Mouse (Mus musculus): ENCODE data around the gene Pcgf2. TPM values are rescaled to one million over a fixed set of nuclear protein-coding genes. Genes with fewer than 3 reads are reported as not detected.

The Pcgf2 gene
- polyA plus RNA-seq, 1 experiment from 2014 or later: 11.4 TPM

DNA sequence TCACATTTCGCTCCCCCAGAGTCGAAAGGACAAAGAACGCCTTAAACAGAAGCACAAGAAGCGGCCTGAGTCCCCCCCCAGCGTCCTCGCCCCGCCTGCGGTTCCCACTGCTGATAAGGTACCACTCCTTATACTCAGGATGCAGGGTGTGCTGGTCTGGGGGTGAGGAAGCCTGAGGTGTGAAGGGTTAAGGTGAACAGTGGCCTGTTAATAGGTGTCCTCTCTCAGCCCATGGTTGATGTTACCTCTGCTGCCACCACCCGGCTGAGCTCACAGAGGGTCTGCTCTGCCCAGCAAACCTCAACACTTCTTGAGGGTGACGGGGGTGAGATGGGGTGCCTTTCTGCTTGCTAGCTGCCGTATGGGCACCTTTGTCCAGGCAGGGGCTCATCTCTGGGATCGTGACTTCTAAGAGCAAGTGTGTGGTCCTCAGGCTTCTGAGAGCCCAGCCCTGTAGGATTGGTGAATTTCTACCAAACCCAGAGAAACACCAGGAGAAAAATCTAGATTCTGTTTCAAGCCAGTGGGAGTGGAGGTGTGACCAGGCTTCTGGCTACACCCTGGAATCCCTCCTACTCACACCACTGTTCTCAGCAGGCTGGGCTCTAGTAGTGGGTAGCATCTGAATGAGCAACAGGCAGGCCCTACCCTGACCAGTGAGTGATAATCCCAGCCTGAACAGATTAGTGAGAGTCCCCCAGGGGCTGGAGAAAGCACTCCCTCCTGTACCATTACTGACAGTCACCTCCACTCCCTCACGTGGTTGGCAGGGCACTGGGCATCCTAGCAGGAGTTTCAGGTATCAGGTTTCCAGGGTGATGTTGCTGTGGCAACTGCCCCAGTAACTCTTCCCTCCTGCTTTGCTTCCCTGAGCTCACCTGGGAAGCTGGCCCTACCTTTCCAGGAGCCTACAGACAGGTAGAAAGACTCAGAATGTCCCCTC is 29.8 kb downstream of the Pcgf2 start:
- WGBS: 68% methylated on average over 13 of the region's 13 CpGs
- H3K27me3 ChIP-seq (ENCODE audit: insufficient read depth, low read length): no peaks in the 10 kb centered on the region
- H3K4me2 ChIP-seq (ENCODE audit: low read length): no peak overlapping the region
- peak; percentile 21; the same call in 1 of the 2 replicates for TF ChIP-seq CTCF (IDR thresholded peaks at IDR 0.05; ENCODE audit: low read depth)
- no peak for ATAC-seq (replicated peaks; ENCODE audit: low FRiP score, low read depth)
- H3K9me3 ChIP-seq (replicated peaks; ENCODE audit: low read length): no peaks in the 10 kb centered on the region
- H3K4me1 ChIP-seq (replicated peaks; ENCODE audit: insufficient read depth, low read length): peaks cover 8% of the 10 kb centered on the region; the same call in 1 of the 2 replicates
- H3K27ac ChIP-seq: no peak overlapping the region; the same call in none of the 2 replicates
- no peak overlapping the region for H3K4me3 ChIP-seq (replicated peaks; ENCODE audit: low read depth, low read length)
- H3K9ac ChIP-seq (ENCODE audit: low read depth, low read length): no peak overlapping the region
- no peak for DNase-seq (ENCODE audit: low spot score)
- peaks cover 67% of the 10 kb centered on the region for H3K36me3 ChIP-seq (ENCODE audit: insufficient read depth, low read length)

DNA sequence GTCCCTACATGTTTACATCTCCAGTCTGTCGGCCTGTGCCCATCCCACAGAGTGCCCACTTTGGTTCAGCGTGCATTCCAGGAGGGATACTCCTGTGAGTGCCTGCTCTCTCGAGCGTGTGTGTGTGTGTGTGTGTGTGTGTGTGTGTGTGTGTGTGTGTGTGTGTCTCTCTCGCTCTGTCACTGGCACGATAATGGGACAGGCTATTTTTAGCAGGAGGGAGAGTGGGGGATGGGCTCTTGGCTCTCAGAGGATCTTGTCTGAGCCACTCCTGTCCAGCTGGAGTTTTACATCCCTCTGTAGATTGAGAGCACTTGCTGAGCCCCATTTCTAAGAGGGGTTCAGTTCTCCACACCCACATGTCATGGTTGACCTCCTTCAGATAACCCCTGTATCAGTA is 30.5 kb downstream of the Pcgf2 start:
- peaks cover 64% of the 10 kb centered on the region for H3K36me3 ChIP-seq (ENCODE audit: insufficient read depth, low read length)
- WGBS: 14% methylated on average over 6 of the region's 6 CpGs
- peak; percentile 74 for DNase-seq (ENCODE audit: low spot score)
- peaks cover 8% of the 10 kb centered on the region; the same call in 1 of the 2 replicates for H3K4me1 ChIP-seq (replicated peaks; ENCODE audit: insufficient read depth, low read length)
- peak overlapping the region; percentile 64 for H3K27ac ChIP-seq
- H3K4me2 ChIP-seq (ENCODE audit: low read length): peak overlapping the region; percentile 7; the same call in 1 of the 2 replicates
- no peak overlapping the region for H3K9ac ChIP-seq (ENCODE audit: low read depth, low read length)
- no peak for TF ChIP-seq CTCF (IDR thresholded peaks at IDR 0.05; ENCODE audit: low read depth)
- no peaks in the 10 kb centered on the region for H3K27me3 ChIP-seq (ENCODE audit: insufficient read depth, low read length)
- H3K9me3 ChIP-seq (replicated peaks; ENCODE audit: low read length): no peaks in the 10 kb centered on the region
- no peak overlapping the region for H3K4me3 ChIP-seq (replicated peaks; ENCODE audit: low read depth, low read length)
- peak; percentile 38; the same call in 1 of the 2 replicates for ATAC-seq (replicated peaks; ENCODE audit: low FRiP score, low read depth)

GRCm38 (mm10) chr11:97669268-97669667 is 31.0 kb downstream of the Pcgf2 start:
- Histone ChIP-seq H3K9ac (ENCODE audit: low read depth, low read length) (no peak overlapping the region), H3K4me3 (replicated peaks; ENCODE audit: low read depth, low read length) (no peak overlapping the region), H3K27me3 (ENCODE audit: insufficient read depth, low read length) (no peaks in the 10 kb centered on the region), H3K27ac (peak overlapping the region; percentile 64), H3K36me3 (ENCODE audit: insufficient read depth, low read length) (peaks cover 58% of the 10 kb centered on the region), H3K4me1 (replicated peaks; ENCODE audit: insufficient read depth, low read length) (peaks cover 8% of the 10 kb centered on the region; the same call in 1 of the 2 replicates), H3K4me2 (ENCODE audit: low read length) (peak overlapping the region; percentile 7; the same call in 1 of the 2 replicates), H3K9me3 (replicated peaks; ENCODE audit: low read length) (no peaks in the 10 kb centered on the region)
- DNase-seq (ENCODE audit: low spot score) (peak; percentile 59), ATAC-seq (replicated peaks; ENCODE audit: low FRiP score, low read depth) (no peak)
- WGBS: 43% methylated on average over 13 of the region's 15 CpGs
- TF ChIP-seq CTCF (IDR thresholded peaks at IDR 0.05; ENCODE audit: low read depth): no peak

- Histone ChIP-seq H3K36me3 (ENCODE audit: insufficient read depth, low read length) (peaks cover 47% of the 10 kb centered on the region), H3K4me3 (replicated peaks; ENCODE audit: low read depth, low read length) (no peak overlapping the region), H3K27ac (no peak overlapping the region), H3K4me2 (ENCODE audit: low read length) (no peak overlapping the region), H3K27me3 (ENCODE audit: insufficient read depth, low read length) (no peaks in the 10 kb centered on the region), H3K4me1 (replicated peaks; ENCODE audit: insufficient read depth, low read length) (peaks cover 8% of the 10 kb centered on the region; the same call in 1 of the 2 replicates), H3K9ac (ENCODE audit: low read depth, low read length) (no peak overlapping the region), H3K9me3 (replicated peaks; ENCODE audit: low read length) (no peaks in the 10 kb centered on the region)
- no peak for DNase-seq (ENCODE audit: low spot score)
- no peak for ATAC-seq (replicated peaks; ENCODE audit: low FRiP score, low read depth)
- WGBS: 85% methylated on average over 7 of the region's 7 CpGs
- TF ChIP-seq CTCF (IDR thresholded peaks at IDR 0.05; ENCODE audit: low read depth): no peak
Measured at GRCm38 (mm10) chr11:97668160-97668559, 32.1 kb downstream of the Pcgf2 start.

DNA sequence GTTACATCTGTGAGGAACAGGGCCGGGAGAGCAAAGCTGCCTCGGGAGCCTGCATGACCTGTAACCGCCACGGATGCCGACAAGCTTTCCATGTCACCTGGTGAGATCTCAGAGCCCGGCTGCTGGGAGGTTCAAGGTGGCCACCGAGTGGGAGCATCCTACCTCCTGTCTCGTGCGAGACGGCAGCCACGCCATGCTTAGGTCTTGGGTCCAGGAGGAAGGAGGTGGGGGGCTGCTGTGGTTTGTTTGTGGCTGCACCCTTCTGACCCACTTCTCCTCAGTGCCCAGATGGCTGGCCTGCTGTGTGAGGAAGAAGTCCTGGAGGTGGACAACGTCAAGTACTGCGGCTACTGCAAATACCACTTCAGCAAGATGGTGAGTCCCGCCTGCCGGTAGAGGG is 33.5 kb downstream of the Pcgf2 start:
- Histone ChIP-seq H3K27me3 (ENCODE audit: insufficient read depth, low read length) (no peaks in the 10 kb centered on the region), H3K9me3 (replicated peaks; ENCODE audit: low read length) (no peaks in the 10 kb centered on the region), H3K36me3 (ENCODE audit: insufficient read depth, low read length) (peaks cover 34% of the 10 kb centered on the region), H3K4me3 (replicated peaks; ENCODE audit: low read depth, low read length) (no peak overlapping the region), H3K4me1 (replicated peaks; ENCODE audit: insufficient read depth, low read length) (peaks cover 14% of the 10 kb centered on the region), H3K4me2 (ENCODE audit: low read length) (no peak overlapping the region), H3K9ac (ENCODE audit: low read depth, low read length) (no peak overlapping the region), H3K27ac (no peak overlapping the region)
- WGBS: 93% methylated on average over 15 of the region's 15 CpGs
- no peak for ATAC-seq (replicated peaks; ENCODE audit: low FRiP score, low read depth)
- TF ChIP-seq CTCF (IDR thresholded peaks at IDR 0.05; ENCODE audit: low read depth): no peak
- DNase-seq (ENCODE audit: low spot score): no peak

DNA sequence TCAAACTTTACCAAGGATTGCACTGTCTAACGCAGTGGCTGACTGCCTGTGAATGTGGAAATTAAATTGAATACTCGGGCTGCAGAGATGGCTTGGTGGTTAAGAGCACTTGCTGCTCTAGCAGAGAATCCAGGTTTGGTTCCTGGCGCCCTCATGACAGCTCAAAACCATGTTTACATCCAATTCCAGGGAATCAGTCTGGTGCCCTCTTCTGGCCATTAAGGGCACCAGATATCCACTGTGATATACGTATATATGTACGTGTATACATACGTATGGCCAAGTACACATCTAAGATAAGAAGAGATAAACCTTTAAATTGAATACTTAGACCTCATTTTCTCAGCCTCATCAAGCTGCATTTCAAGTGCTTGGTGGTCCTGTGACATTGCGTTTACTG is 34.1 kb downstream of the Pcgf2 start:
- Histone ChIP-seq H3K4me1 (replicated peaks; ENCODE audit: insufficient read depth, low read length) (peaks cover 19% of the 10 kb centered on the region), H3K9me3 (replicated peaks; ENCODE audit: low read length) (no peaks in the 10 kb centered on the region), H3K36me3 (ENCODE audit: insufficient read depth, low read length) (peaks cover 28% of the 10 kb centered on the region), H3K27ac (no peak overlapping the region), H3K27me3 (ENCODE audit: insufficient read depth, low read length) (no peaks in the 10 kb centered on the region), H3K4me2 (ENCODE audit: low read length) (no peak overlapping the region), H3K4me3 (replicated peaks; ENCODE audit: low read depth, low read length) (no peak overlapping the region), H3K9ac (ENCODE audit: low read depth, low read length) (no peak overlapping the region)
- no peak for ATAC-seq (replicated peaks; ENCODE audit: low FRiP score, low read depth)
- whole genome bisulfite sequencing: 93% methylated on average over 7 of the region's 7 CpGs
- DNase-seq (ENCODE audit: low spot score): no peak
- peak; percentile 56 for TF ChIP-seq CTCF (IDR thresholded peaks at IDR 0.05; ENCODE audit: low read depth)

All from kidney, postnatal 0 days (tissue).